Mouse (Mus musculus) liver, postnatal 0 days (tissue): ENCODE data around the gene Amz2.

Source experiments
- CTCF ChIP-seq: sonication (generic); IDR thresholded peaks from 2 replicates; pipeline ENCODE4 v1.5.1; 2016; ENCODE audit warnings: antibody characterized with exemption, low read depth
- EP300 ChIP-seq: IDR thresholded peaks from 2 replicates; pipeline ENCODE4 v1.6.1; 2016; ENCODE audit warnings: antibody characterized with exemption, low read depth, mild to moderate bottlenecking

DNA sequence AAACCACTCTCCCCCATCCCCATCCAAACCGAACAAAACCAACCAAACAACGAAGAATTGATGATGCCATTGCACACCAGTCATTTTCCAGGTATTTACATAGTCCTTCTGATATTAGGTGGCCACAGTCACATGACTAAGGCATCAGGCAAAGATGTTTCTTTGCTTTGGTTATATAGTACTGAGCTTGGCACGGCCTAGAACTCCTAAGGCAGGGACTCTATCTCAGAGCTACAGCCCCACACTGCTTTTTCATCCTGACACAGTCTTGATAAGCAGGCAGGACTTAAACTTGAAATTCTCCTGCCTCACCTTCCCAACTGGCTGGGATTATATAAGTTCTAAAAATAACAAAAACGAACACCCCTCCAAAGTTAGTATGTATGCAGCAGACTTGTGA lies 39.3 kb downstream of the Amz2 start:
- TF ChIP-seq CTCF = no peak
- peak; percentile 86 for TF ChIP-seq EP300
